Mouse (Mus musculus) limb, embryonic 14.5 days (tissue): ENCODE data around the gene 1700001C19Rik. TPM values are rescaled to one million over a fixed set of nuclear protein-coding genes. Genes with fewer than 3 reads are reported as not detected.

Experiments
- ATAC-seq: fragments of 200-750 bp; cut with Nextera tagmentation; 2 replicates; pipeline ENCODE4 v1.8.0; 2017; ENCODE audit warnings: low read depth, moderate number of reproducible peaks, moderate TSS enrichment; ENCODE audit not compliant: low FRiP score
- DNase-seq: peaks from one replicate; pipeline ENCODE4 v3.0.0-alpha.2; 2015; ENCODE audit warnings: low spot score
- H3K27ac ChIP-seq: fragments of 300-500 bp; sonication (generic); replicated peaks from 2 replicates; pipeline ENCODE4 v1.5.1; 2014; ENCODE audit warnings: low read depth, mild to moderate bottlenecking, low read length, moderate library complexity, mixed read lengths
- H3K27me3 ChIP-seq: fragments of 300-500 bp; sonication (generic); 2 replicates; pipeline ENCODE4 v1.6.1; 2014; ENCODE audit warnings: low read length, mixed read lengths; ENCODE audit not compliant: control insufficient read depth, insufficient read depth
- H3K36me3 ChIP-seq: fragments of 300-500 bp; sonication (generic); 2 replicates; pipeline ENCODE4 v1.6.1; 2014; ENCODE audit warnings: mild to moderate bottlenecking, low read length, moderate library complexity, mixed read lengths; ENCODE audit not compliant: control insufficient read depth, insufficient read depth
- H3K4me1 ChIP-seq: fragments of 300-500 bp; sonication (generic); 2 replicates; pipeline ENCODE4 v1.6.1; 2014; ENCODE audit warnings: antibody characterized with exemption, low read length, mixed read lengths; ENCODE audit not compliant: control insufficient read depth, insufficient read depth
- H3K4me2 ChIP-seq: fragments of 300-500 bp; sonication (generic); replicated peaks from 2 replicates; pipeline ENCODE4 v1.6.1; 2014; ENCODE audit warnings: low read depth, mild to moderate bottlenecking, low read length, moderate library complexity; ENCODE audit not compliant: severe bottlenecking
- H3K4me3 ChIP-seq: fragments of 300-500 bp; sonication (generic); replicated peaks from 2 replicates; pipeline ENCODE4 v1.5.1; 2014; ENCODE audit warnings: low read length
- H3K9ac ChIP-seq: fragments of 300-500 bp; sonication (generic); 2 replicates; pipeline ENCODE4 v1.6.1; 2014; ENCODE audit warnings: mild to moderate bottlenecking, low read depth, low read length, moderate library complexity; ENCODE audit not compliant: severe bottlenecking
- H3K9me3 ChIP-seq: fragments of 300-500 bp; sonication (generic); 2 replicates; pipeline ENCODE4 v1.6.1; 2016; ENCODE audit warnings: low read length; ENCODE audit not compliant: control insufficient read depth
- POLR2A ChIP-seq: fragments of 200-500 bp; IDR thresholded peaks from 2 replicates; pipeline ENCODE4 v1.8.0; 2012; ENCODE audit warnings: inconsistent platforms, mild to moderate bottlenecking, moderate library complexity, borderline replicate concordance; ENCODE audit not compliant: insufficient read depth, insufficient read length; ENCODE audit errors: extremely low read depth
- WGBS: fragments of 180-500 bp; shearing (Covaris S2); extraction: QIAGEN DNeasy Blood & Tissue Kit; methylation state at CpG from one replicate; pipeline ENCODE4 v1.1.7; 2014; 5-methylcytosine and 5-hydroxymethylcytosine counted together
- polyA plus RNA-seq, 2 experiments: library from polyadenylated mRNA; depleted of rRNA in 1 of 2; stranded (reverse) in 1 of 2; unstranded in 1 of 2; fragments of >200 nt; fragmentation: Nextera tagmentation in 1 of 2; extraction: Ambion mirVana in 1 of 2; gene quantifications; 2 replicates each; pipeline versions ENCODE4 v1.2.1 to v1.2.3; 2012 to 2014

Gene 1700001C19Rik
- polyA plus RNA-seq, 2 experiments = 0.25 to 0.50 TPM

- H3K4me3 ChIP-seq = no peak overlapping the region
- H3K9ac ChIP-seq = no peak overlapping the region
- WGBS = 33% methylated on average over 15 of the region's 15 CpGs
- TF ChIP-seq POLR2A = no peak
- no peaks in the 10 kb centered on the region for H3K4me1 ChIP-seq
- H3K36me3 ChIP-seq = no peaks in the 10 kb centered on the region
- H3K9me3 ChIP-seq = no peaks in the 10 kb centered on the region
- H3K27me3 ChIP-seq = peaks cover 15% of the 10 kb centered on the region
- ATAC-seq = no peak
- DNase-seq = peak; percentile 15
- H3K27ac ChIP-seq = no peak overlapping the region
- H3K4me2 ChIP-seq = no peak overlapping the region
Measured at GRCm38 (mm10) chr17:47472435-47473350, 35.5 kb upstream of the 1700001C19Rik start.

DNA sequence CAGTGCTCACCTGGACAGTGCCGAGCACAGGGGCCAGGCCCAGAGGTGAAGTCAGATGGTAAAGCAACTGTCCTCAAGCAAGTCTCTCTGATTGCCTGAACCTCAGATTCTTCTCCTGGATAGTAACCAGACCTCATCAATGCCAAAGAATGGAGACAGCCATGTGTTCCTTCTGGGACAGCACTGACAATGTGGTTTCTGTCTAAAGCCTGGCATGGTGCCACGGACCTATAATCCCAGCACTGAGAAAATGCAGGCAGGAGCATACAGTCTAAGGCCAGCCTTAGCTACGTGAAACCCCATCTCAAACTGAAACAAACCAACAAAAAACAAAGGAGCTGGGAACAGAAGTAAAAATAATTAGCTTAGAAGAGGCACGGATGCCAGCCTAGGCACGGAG lies 33.5 kb upstream of the 1700001C19Rik start:
- Histone ChIP-seq H3K4me2 (no peak overlapping the region), H3K9ac (no peak overlapping the region), H3K27me3 (peaks cover 24% of the 10 kb centered on the region), H3K4me1 (no peaks in the 10 kb centered on the region), H3K9me3 (no peaks in the 10 kb centered on the region), H3K27ac (no peak overlapping the region), H3K4me3 (no peak overlapping the region), H3K36me3 (no peaks in the 10 kb centered on the region)
- ATAC-seq (0 out of 2 replicates have a peak, but pooled peaks have one; percentile 39), DNase-seq (peak; percentile 64)
- 59% methylated on average over 5 of the region's 5 CpGs for WGBS
- no peak for TF ChIP-seq POLR2A

- no peaks in the 10 kb centered on the region for H3K9me3 ChIP-seq
- H3K4me2 ChIP-seq = no peak overlapping the region
- H3K36me3 ChIP-seq = no peaks in the 10 kb centered on the region
- H3K27ac ChIP-seq = no peak overlapping the region
- no peak overlapping the region for H3K4me3 ChIP-seq
- no peaks in the 10 kb centered on the region for H3K4me1 ChIP-seq
- DNase-seq = no peak
- no peak for ATAC-seq
- 79% methylated on average over 4 of the region's 4 CpGs for WGBS
- no peak overlapping the region for H3K9ac ChIP-seq
- no peak for TF ChIP-seq POLR2A
- peaks cover 24% of the 10 kb centered on the region for H3K27me3 ChIP-seq
Measured at GRCm38 (mm10) chr17:47470121-47470520, 32.9 kb upstream of the 1700001C19Rik start.

DNA sequence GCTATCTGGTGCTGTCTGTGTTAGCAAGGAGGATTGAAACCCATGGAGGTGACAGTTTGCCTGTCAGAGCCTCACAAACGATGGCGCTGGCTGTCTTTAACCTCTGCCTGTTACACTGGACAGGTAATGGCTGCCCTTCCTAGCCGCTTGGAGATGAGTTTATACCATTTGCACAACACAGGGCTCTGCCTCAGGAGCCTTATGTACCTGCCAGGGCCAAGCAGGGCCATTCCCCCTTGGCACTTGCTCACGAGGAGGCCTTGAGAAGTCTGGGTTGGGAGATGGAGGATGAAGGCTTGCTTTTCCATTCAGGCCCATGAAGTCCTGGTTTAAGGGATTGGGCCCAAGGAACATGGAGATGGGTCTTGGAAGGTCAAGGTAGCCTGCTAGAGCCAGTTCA lies 32.5 kb upstream of the 1700001C19Rik start:
- Histone ChIP-seq H3K27ac (no peak overlapping the region), H3K4me3 (no peak overlapping the region), H3K9ac (no peak overlapping the region), H3K4me2 (no peak overlapping the region), H3K9me3 (no peaks in the 10 kb centered on the region), H3K27me3 (peaks cover 24% of the 10 kb centered on the region), H3K4me1 (no peaks in the 10 kb centered on the region), H3K36me3 (no peaks in the 10 kb centered on the region)
- no peak for DNase-seq
- no peak for TF ChIP-seq POLR2A
- ATAC-seq = no peak
- 95% methylated on average over 4 of the region's 4 CpGs for WGBS

DNA sequence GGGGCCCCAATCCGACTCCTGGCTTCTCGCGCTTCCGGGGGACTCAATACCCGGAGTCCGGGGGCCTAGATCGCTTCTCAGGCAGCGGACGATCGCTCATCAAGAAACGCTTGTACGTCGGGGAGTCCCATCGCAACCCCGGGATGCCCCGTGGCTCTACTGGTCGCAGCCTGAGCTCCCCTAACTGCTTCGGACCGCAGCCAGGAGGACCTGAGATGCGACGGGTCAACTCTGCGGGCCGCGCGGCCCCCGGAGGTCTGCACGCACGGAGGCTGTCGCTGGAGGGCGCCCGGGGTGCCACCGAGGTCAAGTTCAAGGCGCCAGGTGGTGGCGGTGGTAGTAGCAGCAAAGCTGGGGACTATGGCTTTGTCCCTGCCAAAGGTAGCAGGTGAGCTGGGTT lies 31.3 kb upstream of the 1700001C19Rik start:
- no peak for DNase-seq
- no peak for TF ChIP-seq POLR2A
- ATAC-seq = no peak
- WGBS = 15% methylated on average over 26 of the region's 34 CpGs
- Histone ChIP-seq H3K27ac (no peak overlapping the region), H3K36me3 (no peaks in the 10 kb centered on the region), H3K4me1 (no peaks in the 10 kb centered on the region), H3K4me2 (peak overlapping the region; percentile 28; the same call in 1 of the 2 replicates), H3K4me3 (peak overlapping the region; percentile 21), H3K9ac (peak overlapping the region; percentile 50; the same call in 1 of the 2 replicates), H3K9me3 (no peaks in the 10 kb centered on the region), H3K27me3 (peaks cover 24% of the 10 kb centered on the region)
